Mouse (Mus musculus): ENCODE data around the gene Shank2. TPM values are rescaled to one million over a fixed set of nuclear protein-coding genes. Genes with fewer than 3 reads are reported as not detected.

The Shank2 gene
- polyA plus RNA-seq, 1 experiment = 32.5 TPM

GRCm38 (mm10) chr7:144411967-144412906, 410.5 kb downstream of the Shank2 start:
- TF ChIP-seq CTCF (IDR thresholded peaks at IDR 0.05; ENCODE audit: borderline replicate concordance, extremely low read depth, insufficient read depth, insufficient read length) (no peak), POLR2A (IDR thresholded peaks at IDR 0.05; ENCODE audit: borderline replicate concordance, extremely low read depth, insufficient read depth, insufficient read length, poor library complexity, severe bottlenecking) (no peak)
- DNase-seq (ENCODE audit: low read depth) = peak; percentile 81

GRCm38 (mm10) chr7:144414632-144415031, 412.9 kb downstream of the Shank2 start:
- DNase-seq (ENCODE audit: low read depth) = no peak
- no peak for TF ChIP-seq POLR2A (IDR thresholded peaks at IDR 0.05; ENCODE audit: borderline replicate concordance, extremely low read depth, insufficient read depth, insufficient read length, poor library complexity, severe bottlenecking)
- TF ChIP-seq CTCF (IDR thresholded peaks at IDR 0.05; ENCODE audit: borderline replicate concordance, extremely low read depth, insufficient read depth, insufficient read length) = no peak

GRCm38 (mm10) chr7:144415795-144416194, 414.1 kb downstream of the Shank2 start:
- TF ChIP-seq CTCF (IDR thresholded peaks at IDR 0.05; ENCODE audit: borderline replicate concordance, extremely low read depth, insufficient read depth, insufficient read length) (peak; percentile 8; the same call in 1 of the 2 replicates), POLR2A (IDR thresholded peaks at IDR 0.05; ENCODE audit: borderline replicate concordance, extremely low read depth, insufficient read depth, insufficient read length, poor library complexity, severe bottlenecking) (no peak)
- DNase-seq (ENCODE audit: low read depth) = no peak

GRCm38 (mm10) chr7:144417234-144417633, 415.5 kb downstream of the Shank2 start:
- TF ChIP-seq POLR2A (IDR thresholded peaks at IDR 0.05; ENCODE audit: borderline replicate concordance, extremely low read depth, insufficient read depth, insufficient read length, poor library complexity, severe bottlenecking) = no peak
- no peak for TF ChIP-seq CTCF (IDR thresholded peaks at IDR 0.05; ENCODE audit: borderline replicate concordance, extremely low read depth, insufficient read depth, insufficient read length)
- no peak for DNase-seq (ENCODE audit: low read depth)

GRCm38 (mm10) chr7:144417644-144418343, 416.1 kb downstream of the Shank2 start:
- peak; percentile 94 for DNase-seq (ENCODE audit: low read depth)
- TF ChIP-seq POLR2A (IDR thresholded peaks at IDR 0.05; ENCODE audit: borderline replicate concordance, extremely low read depth, insufficient read depth, insufficient read length, poor library complexity, severe bottlenecking) (no peak), CTCF (IDR thresholded peaks at IDR 0.05; ENCODE audit: borderline replicate concordance, extremely low read depth, insufficient read depth, insufficient read length) (no peak)

GRCm38 (mm10) chr7:144420552-144420951, 418.8 kb downstream of the Shank2 start:
- DNase-seq (ENCODE audit: low read depth) = no peak
- TF ChIP-seq CTCF (IDR thresholded peaks at IDR 0.05; ENCODE audit: borderline replicate concordance, extremely low read depth, insufficient read depth, insufficient read length) = no peak
- no peak for TF ChIP-seq POLR2A (IDR thresholded peaks at IDR 0.05; ENCODE audit: borderline replicate concordance, extremely low read depth, insufficient read depth, insufficient read length, poor library complexity, severe bottlenecking)

GRCm38 (mm10) chr7:144421478-144421877, 419.8 kb downstream of the Shank2 start:
- no peak for DNase-seq (ENCODE audit: low read depth)

GRCm38 (mm10) chr7:144425953-144426352, 424.2 kb downstream of the Shank2 start:
- peak; percentile 85 for DNase-seq (ENCODE audit: low read depth)
- TF ChIP-seq POLR2A (IDR thresholded peaks at IDR 0.05; ENCODE audit: borderline replicate concordance, extremely low read depth, insufficient read depth, insufficient read length, poor library complexity, severe bottlenecking) (no peak), CTCF (IDR thresholded peaks at IDR 0.05; ENCODE audit: borderline replicate concordance, extremely low read depth, insufficient read depth, insufficient read length) (peak; percentile 95)

More at GRCm38 (mm10) chr7:144421478-144421877, 419.8 kb downstream of the Shank2 start:
- TF ChIP-seq POLR2A (IDR thresholded peaks at IDR 0.05; ENCODE audit: borderline replicate concordance, extremely low read depth, insufficient read depth, insufficient read length, poor library complexity, severe bottlenecking) (no peak), CTCF (IDR thresholded peaks at IDR 0.05; ENCODE audit: borderline replicate concordance, extremely low read depth, insufficient read depth, insufficient read length) (no peak)

- DNase-seq (ENCODE audit: low read depth) = no peak
- TF ChIP-seq POLR2A (IDR thresholded peaks at IDR 0.05; ENCODE audit: borderline replicate concordance, extremely low read depth, insufficient read depth, insufficient read length, poor library complexity, severe bottlenecking) (no peak), CTCF (IDR thresholded peaks at IDR 0.05; ENCODE audit: borderline replicate concordance, extremely low read depth, insufficient read depth, insufficient read length) (no peak)
These were observed 424.9 kb downstream of the Shank2 start for GRCm38 (mm10) chr7:144426594-144426993.

- DNase-seq (ENCODE audit: low read depth) = no peak
- TF ChIP-seq CTCF (IDR thresholded peaks at IDR 0.05; ENCODE audit: borderline replicate concordance, extremely low read depth, insufficient read depth, insufficient read length) (peak; percentile 25; the same call in 1 of the 2 replicates), POLR2A (IDR thresholded peaks at IDR 0.05; ENCODE audit: borderline replicate concordance, extremely low read depth, insufficient read depth, insufficient read length, poor library complexity, severe bottlenecking) (no peak)
These were observed 425.7 kb downstream of the Shank2 start for GRCm38 (mm10) chr7:144427460-144427859.

GRCm38 (mm10) chr7:144432920-144433319, 431.2 kb downstream of the Shank2 start:
- TF ChIP-seq POLR2A (IDR thresholded peaks at IDR 0.05; ENCODE audit: borderline replicate concordance, extremely low read depth, insufficient read depth, insufficient read length, poor library complexity, severe bottlenecking) = no peak
- TF ChIP-seq CTCF (IDR thresholded peaks at IDR 0.05; ENCODE audit: borderline replicate concordance, extremely low read depth, insufficient read depth, insufficient read length) = no peak
- no peak for DNase-seq (ENCODE audit: low read depth)

Data from brain, embryonic 14.5 days (tissue).